Comparison of ENCODE assay signal across 28 mouse cellular contexts in genomic region chr4:40543085-40544048, GRCm38 (mm10).
DNase-seq lines count a peak whose midpoint lies in the region; ATAC-seq lines count a peak whose summit lies in the region.
"Had no signal": no experiment of that assay in that cellular context is flagged by ENCODE, and none has a peak within 500 bp of the region (broad histone marks: within the 10 kb centered on the region; RNA-seq: fewer than 3 reads in every experiment).

No protein-coding gene starts in this region.

- peak; percentile 60 for ATAC-seq in forebrain, embryonic 14.5 days
- no peak for ATAC-seq in forebrain, embryonic 11.5 days (replicated peaks; ENCODE audit: low FRiP score)
- no peak for ATAC-seq in heart, embryonic 14.5 days (ENCODE audit: insufficient number of reproducible peaks, insufficient read depth, low FRiP score, low read depth)
- 0 out of 2 replicates have a peak, but pooled peaks have one; percentile 15 for ATAC-seq in lung, embryonic 16.5 days (ENCODE audit: low read depth)
- no peak for ATAC-seq in erythroblast, adult 5-6 weeks (replicated peaks; ENCODE audit: low FRiP score, poor library complexity, severe bottlenecking)
- ATAC-seq: intestine, postnatal 0 days; liver, embryonic 12.5 days; liver, postnatal 0 days had no signal

- DNase-seq in forebrain, embryonic 14.5 days (ENCODE audit: low spot score), result peak; percentile 33
- no peak for DNase-seq in forebrain, embryonic 11.5 days (ENCODE audit: low spot score)
- DNase-seq in heart, adult 9 months (ENCODE audit: low spot score in 2 of 2), result no peak
- DNase-seq in lung, adult 18-20 months, result no peak
- DNase-seq: adrenal gland, postnatal 10 days; cerebellum, adult 11 months; cerebellum, adult 9-10 months; cerebellum, postnatal 36 days; gastrocnemius, postnatal 14 days; layer of hippocampus, postnatal 36 days; left cerebral cortex, postnatal 4 days; liver, postnatal 0 days; lung, postnatal 14 days; right cerebral cortex, adult 18-20 months; right cerebral cortex, postnatal 4 days; thymus, adult 18-20 months; thymus, postnatal 25 days had no signal

- no peaks in the 10 kb centered on the region for H3K27me3 ChIP-seq in forebrain, embryonic 14.5 days (replicated peaks; ENCODE audit: control insufficient read depth, insufficient read depth, low read length)
- H3K27me3 ChIP-seq in forebrain, embryonic 11.5 days (ENCODE audit: control insufficient read depth, insufficient read depth, low read length), result no peaks in the 10 kb centered on the region
- no peaks in the 10 kb centered on the region for H3K27me3 ChIP-seq in heart, embryonic 14.5 days (ENCODE audit: control insufficient read depth, insufficient read depth, low read length)
- no peaks in the 10 kb centered on the region for H3K27me3 ChIP-seq in lung, embryonic 16.5 days (ENCODE audit: control insufficient read depth, insufficient read depth, low read depth, low read length)
- H3K27me3 ChIP-seq: liver, embryonic 12.5 days; midbrain, embryonic 12.5 days; neural tube, embryonic 12.5 days had no signal

- no peak overlapping the region for H3K4me3 ChIP-seq in forebrain, embryonic 14.5 days (ENCODE audit: low read depth, low read length)
- no peak overlapping the region for H3K4me3 ChIP-seq in forebrain, embryonic 11.5 days (ENCODE audit: low read depth, low read length)
- H3K4me3 ChIP-seq in heart, embryonic 14.5 days (ENCODE audit: control insufficient read depth in 1 of 2, insufficient read depth in 1 of 2, low read depth in 1 of 2, low read length in 2 of 2), result no peak overlapping the region
- no peak overlapping the region for H3K4me3 ChIP-seq in lung, embryonic 16.5 days (ENCODE audit: low read length)
- H3K4me3 ChIP-seq: liver, embryonic 12.5 days; midbrain, embryonic 12.5 days; myocyte; neural tube, embryonic 12.5 days had no signal

- no peaks in the 10 kb centered on the region for H3K4me1 ChIP-seq in forebrain, embryonic 14.5 days (ENCODE audit: control insufficient read depth, insufficient read depth, low read length)
- no peaks in the 10 kb centered on the region for H3K4me1 ChIP-seq in forebrain, embryonic 11.5 days (replicated peaks; ENCODE audit: control insufficient read depth, insufficient read depth, low read length)
- peaks cover 2 to 14% of the 10 kb centered on the region in 2 experiments for H3K4me1 ChIP-seq in heart, embryonic 14.5 days (ENCODE audit: control insufficient read depth in 2 of 2, insufficient read depth in 2 of 2, low read length in 2 of 2)
- H3K4me1 ChIP-seq in lung, embryonic 16.5 days (replicated peaks; ENCODE audit: control insufficient read depth, insufficient read depth, low read length), result peaks cover 8% of the 10 kb centered on the region
- H3K4me1 ChIP-seq: liver, embryonic 12.5 days; midbrain, embryonic 12.5 days; neural tube, embryonic 12.5 days had no signal

- H3K9ac ChIP-seq in forebrain, embryonic 14.5 days (ENCODE audit: low read length), result no peak overlapping the region
- H3K9ac ChIP-seq in forebrain, embryonic 11.5 days (ENCODE audit: low read length), result no peak overlapping the region
- no peak overlapping the region for H3K9ac ChIP-seq in heart, embryonic 14.5 days (ENCODE audit: low read length)
- no peak overlapping the region for H3K9ac ChIP-seq in lung, embryonic 16.5 days (ENCODE audit: low read length)
- H3K9ac ChIP-seq: hindbrain, embryonic 14.5 days; liver, embryonic 12.5 days; liver, postnatal 0 days; midbrain, embryonic 12.5 days; neural tube, embryonic 12.5 days had no signal

- H3K27ac ChIP-seq in forebrain, embryonic 14.5 days (ENCODE audit: low read depth, low read length), result no peak overlapping the region
- H3K27ac ChIP-seq in forebrain, embryonic 11.5 days (ENCODE audit: low read depth, low read length), result no peak overlapping the region
- peak overlapping the region in 1 of 2 experiments; percentile 44; a peak in 1 of 4 replicates for H3K27ac ChIP-seq in heart, embryonic 14.5 days (replicated peaks in 1 of 2; ENCODE audit: control insufficient read depth in 1 of 2, insufficient read depth in 1 of 2, low read depth in 2 of 2, low read length in 2 of 2)
- no peak overlapping the region for H3K27ac ChIP-seq in lung, embryonic 16.5 days (ENCODE audit: low read length)
- H3K27ac ChIP-seq: hindbrain, embryonic 14.5 days; liver, embryonic 12.5 days; midbrain, embryonic 12.5 days; neural tube, embryonic 12.5 days; stomach, postnatal 0 days had no signal

- no peaks in the 10 kb centered on the region for H3K36me3 ChIP-seq in forebrain, embryonic 14.5 days (ENCODE audit: control insufficient read depth, insufficient read depth, low read length)
- no peaks in the 10 kb centered on the region for H3K36me3 ChIP-seq in forebrain, embryonic 11.5 days (ENCODE audit: control insufficient read depth, insufficient read depth, low read length)
- H3K36me3 ChIP-seq in heart, embryonic 14.5 days (ENCODE audit: control insufficient read depth, insufficient read depth, low read length), result no peaks in the 10 kb centered on the region
- no peaks in the 10 kb centered on the region for H3K36me3 ChIP-seq in lung, embryonic 16.5 days (ENCODE audit: control insufficient read depth, insufficient read depth, low read length)
- H3K36me3 ChIP-seq: G1E; liver, embryonic 12.5 days; midbrain, embryonic 12.5 days; neural tube, embryonic 12.5 days had no signal

- H3K9me3 ChIP-seq in forebrain, embryonic 14.5 days (replicated peaks; ENCODE audit: control insufficient read depth, low read length), result no peaks in the 10 kb centered on the region
- no peaks in the 10 kb centered on the region for H3K9me3 ChIP-seq in forebrain, embryonic 11.5 days (ENCODE audit: control insufficient read depth, low read length)
- H3K9me3 ChIP-seq in heart, embryonic 14.5 days (ENCODE audit: control insufficient read depth, low read length), result no peaks in the 10 kb centered on the region
- H3K9me3 ChIP-seq in lung, embryonic 16.5 days (ENCODE audit: control insufficient read depth, low read length), result no peaks in the 10 kb centered on the region
- H3K9me3 ChIP-seq: G1E; liver, embryonic 12.5 days; midbrain, embryonic 12.5 days; neural tube, embryonic 12.5 days had no signal

- WGBS in forebrain, embryonic 14.5 days, result 82% methylated on average over 8 of the region's 8 CpGs
- 86% methylated on average over 8 of the region's 8 CpGs for WGBS in forebrain, embryonic 11.5 days
- 68% methylated on average over 8 of the region's 8 CpGs for WGBS in heart, embryonic 14.5 days
- WGBS in lung, embryonic 16.5 days, result 57% methylated on average over 8 of the region's 8 CpGs

- no peak overlapping the region for H3K4me2 ChIP-seq in forebrain, embryonic 14.5 days (ENCODE audit: low read length)
- no peak overlapping the region for H3K4me2 ChIP-seq in forebrain, embryonic 11.5 days (ENCODE audit: low read depth, low read length, severe bottlenecking)
- H3K4me2 ChIP-seq in heart, embryonic 14.5 days (ENCODE audit: low read length), result peak overlapping the region; percentile 39; the same call in 1 of the 2 replicates
- no peak overlapping the region for H3K4me2 ChIP-seq in lung, embryonic 16.5 days (ENCODE audit: low read depth, low read length)
- H3K4me2 ChIP-seq: hindbrain, embryonic 14.5 days; liver, embryonic 12.5 days; midbrain, embryonic 12.5 days; neural tube, embryonic 12.5 days had no signal

Comparison
In these comparisons a context has a peak if more than half of its experiments do, and no peak if none do; other contexts are left out.
1. ATAC-seq: peak in forebrain, embryonic 14.5 days (single experiment) and lung, embryonic 16.5 days (single experiment); none in forebrain, embryonic 11.5 days (single experiment), heart, embryonic 14.5 days (single experiment) and erythroblast, adult 5-6 weeks (single experiment).